Mouse (Mus musculus) stomach, embryonic 14.5 days (tissue): ENCODE results near the gene Lrrc18. TPM values are rescaled to one million over a fixed set of nuclear protein-coding genes. Genes with fewer than 3 reads are reported as not detected.

Experiments used
- polyA plus RNA-seq: library from polyadenylated mRNA; unstranded; fragments of >200 nt; fragmentation: Nextera tagmentation; extraction: Ambion mirVana; gene quantifications from 2 replicates; pipeline ENCODE4 v1.2.1, GENCODE M21; 2014

The Lrrc18 gene
- polyA plus RNA-seq, 1 experiment from 2014 or later: 0.16 TPM

Other genes with a start within 250 kb of the Lrrc18 start
- gene Tmem273, start 205.4 kb upstream of the Lrrc18 start, polyA plus RNA-seq: 0.55 and 2.1 TPM in 2 replicates
- 0.23 and 0.29 TPM in 2 replicates for gene Fam170b, start 157.4 kb upstream of the Lrrc18 start, polyA plus RNA-seq
- gene Vstm4, start 134.6 kb upstream of the Lrrc18 start, polyA plus RNA-seq: 43.6 and 44.6 TPM in 2 replicates
- 0.30 and 0.39 TPM in 2 replicates for gene Wdfy4, start 194.1 kb downstream of the Lrrc18 start, polyA plus RNA-seq
- 5.6 and 8.1 TPM in 2 replicates for gene Arhgap22, start 222.6 kb downstream of the Lrrc18 start, polyA plus RNA-seq